Mouse (Mus musculus): ENCODE results near the gene Tmem209. TPM values are rescaled to one million over a fixed set of nuclear protein-coding genes. Genes with fewer than 3 reads are reported as not detected.
A peak's percentile ranks its signal among the peaks of the same experiment; 100 is the strongest.

The Tmem209 gene
- polyA plus RNA-seq, 1 experiment from 2014 or later: 30.3 TPM

GRCm38 (mm10) chr6:30550496-30551192, 41.1 kb upstream of the Tmem209 start:
- H3K27ac ChIP-seq (ENCODE audit: low read length): peak overlapping the region; percentile 79
- no peaks in the 10 kb centered on the region for H3K36me3 ChIP-seq (ENCODE audit: control insufficient read depth, insufficient read depth, low read length)
- no peaks in the 10 kb centered on the region for H3K9me3 ChIP-seq (replicated peaks; ENCODE audit: control insufficient read depth, low read length, poor library complexity, severe bottlenecking)
- no peak overlapping the region for H3K4me3 ChIP-seq (ENCODE audit: low read depth, low read length)
- ATAC-seq: no peak
- H3K4me2 ChIP-seq (ENCODE audit: low read length): no peak overlapping the region
- no peaks in the 10 kb centered on the region for H3K27me3 ChIP-seq (ENCODE audit: control insufficient read depth, insufficient read depth, low read depth, low read length)
- H3K9ac ChIP-seq (ENCODE audit: low read depth, low read length): no peak overlapping the region
- peaks cover 36% of the 10 kb centered on the region for H3K4me1 ChIP-seq (ENCODE audit: control insufficient read depth, insufficient read depth, low read length)
- WGBS: 56% methylated on average over 7 of the region's 7 CpGs

GRCm38 (mm10) chr6:30549231-30549761, 39.7 kb upstream of the Tmem209 start:
- Histone ChIP-seq H3K4me3 (ENCODE audit: low read depth, low read length) (no peak overlapping the region), H3K36me3 (ENCODE audit: control insufficient read depth, insufficient read depth, low read length) (no peaks in the 10 kb centered on the region), H3K9ac (ENCODE audit: low read depth, low read length) (peak overlapping the region; percentile 30; the same call in 1 of the 2 replicates), H3K9me3 (replicated peaks; ENCODE audit: control insufficient read depth, low read length, poor library complexity, severe bottlenecking) (no peaks in the 10 kb centered on the region), H3K4me2 (ENCODE audit: low read length) (no peak overlapping the region), H3K27me3 (ENCODE audit: control insufficient read depth, insufficient read depth, low read depth, low read length) (no peaks in the 10 kb centered on the region), H3K4me1 (ENCODE audit: control insufficient read depth, insufficient read depth, low read length) (peaks cover 36% of the 10 kb centered on the region), H3K27ac (ENCODE audit: low read length) (peak overlapping the region; percentile 63)
- 22% methylated on average over 15 of the region's 15 CpGs for WGBS
- ATAC-seq: no peak

GRCm38 (mm10) chr6:30547656-30548306, 38.2 kb upstream of the Tmem209 start:
- peak overlapping the region; percentile 48; the same call in 1 of the 2 replicates for H3K4me2 ChIP-seq (ENCODE audit: low read length)
- H3K36me3 ChIP-seq (ENCODE audit: control insufficient read depth, insufficient read depth, low read length): no peaks in the 10 kb centered on the region
- no peak overlapping the region for H3K4me3 ChIP-seq (ENCODE audit: low read depth, low read length)
- peak overlapping the region; percentile 83 for H3K27ac ChIP-seq (ENCODE audit: low read length)
- ATAC-seq: no peak
- H3K4me1 ChIP-seq (ENCODE audit: control insufficient read depth, insufficient read depth, low read length): peaks cover 33% of the 10 kb centered on the region
- no peaks in the 10 kb centered on the region for H3K27me3 ChIP-seq (ENCODE audit: control insufficient read depth, insufficient read depth, low read depth, low read length)
- H3K9me3 ChIP-seq (replicated peaks; ENCODE audit: control insufficient read depth, low read length, poor library complexity, severe bottlenecking): no peaks in the 10 kb centered on the region
- H3K9ac ChIP-seq (ENCODE audit: low read depth, low read length): no peak overlapping the region
- WGBS: 16% methylated on average over 9 of the region's 9 CpGs

- Histone ChIP-seq H3K27me3 (ENCODE audit: control insufficient read depth, insufficient read depth, low read depth, low read length) (no peaks in the 10 kb centered on the region), H3K4me2 (ENCODE audit: low read length) (peak overlapping the region; percentile 48), H3K27ac (ENCODE audit: low read length) (peak overlapping the region; percentile 83), H3K9ac (ENCODE audit: low read depth, low read length) (peak overlapping the region; percentile 18; the same call in 1 of the 2 replicates), H3K36me3 (ENCODE audit: control insufficient read depth, insufficient read depth, low read length) (no peaks in the 10 kb centered on the region), H3K4me3 (ENCODE audit: low read depth, low read length) (peak overlapping the region; percentile 6), H3K4me1 (ENCODE audit: control insufficient read depth, insufficient read depth, low read length) (peaks cover 28% of the 10 kb centered on the region), H3K9me3 (replicated peaks; ENCODE audit: control insufficient read depth, low read length, poor library complexity, severe bottlenecking) (no peaks in the 10 kb centered on the region)
- peak; percentile 41; the same call in 1 of the 2 replicates for ATAC-seq
- WGBS: 0% methylated on average over 9 of the region's 17 CpGs
Observed at GRCm38 (mm10) chr6:30547274-30547645, 37.7 kb upstream of the Tmem209 start.

GRCm38 (mm10) chr6:30546571-30547273, 37.1 kb upstream of the Tmem209 start:
- H3K4me1 ChIP-seq (ENCODE audit: control insufficient read depth, insufficient read depth, low read length): peaks cover 28% of the 10 kb centered on the region
- peak overlapping the region; percentile 83 for H3K27ac ChIP-seq (ENCODE audit: low read length)
- no peaks in the 10 kb centered on the region for H3K36me3 ChIP-seq (ENCODE audit: control insufficient read depth, insufficient read depth, low read length)
- 7% methylated on average over 17 of the region's 17 CpGs for WGBS
- peak; percentile 65; the same call in 1 of the 2 replicates for ATAC-seq
- no peaks in the 10 kb centered on the region for H3K9me3 ChIP-seq (replicated peaks; ENCODE audit: control insufficient read depth, low read length, poor library complexity, severe bottlenecking)
- H3K9ac ChIP-seq (ENCODE audit: low read depth, low read length): peak overlapping the region; percentile 18; the same call in 1 of the 2 replicates
- no peaks in the 10 kb centered on the region for H3K27me3 ChIP-seq (ENCODE audit: control insufficient read depth, insufficient read depth, low read depth, low read length)
- peak overlapping the region; percentile 6 for H3K4me3 ChIP-seq (ENCODE audit: low read depth, low read length)
- H3K4me2 ChIP-seq (ENCODE audit: low read length): peak overlapping the region; percentile 48

- Histone ChIP-seq H3K4me2 (ENCODE audit: low read length) (no peak overlapping the region), H3K27ac (ENCODE audit: low read length) (0 out of 2 replicates have a peak overlapping the region, but pooled peaks have one; percentile 10), H3K27me3 (ENCODE audit: control insufficient read depth, insufficient read depth, low read depth, low read length) (no peaks in the 10 kb centered on the region), H3K4me1 (ENCODE audit: control insufficient read depth, insufficient read depth, low read length) (peaks cover 26% of the 10 kb centered on the region), H3K4me3 (ENCODE audit: low read depth, low read length) (no peak overlapping the region), H3K9me3 (replicated peaks; ENCODE audit: control insufficient read depth, low read length, poor library complexity, severe bottlenecking) (no peaks in the 10 kb centered on the region), H3K36me3 (ENCODE audit: control insufficient read depth, insufficient read depth, low read length) (no peaks in the 10 kb centered on the region), H3K9ac (ENCODE audit: low read depth, low read length) (no peak overlapping the region)
- WGBS: 74% methylated on average over 7 of the region's 7 CpGs
- no peak for ATAC-seq
Observed at GRCm38 (mm10) chr6:30545689-30546088, 36.1 kb upstream of the Tmem209 start.

GRCm38 (mm10) chr6:30543851-30544250, 34.3 kb upstream of the Tmem209 start:
- H3K9ac ChIP-seq (ENCODE audit: low read depth, low read length): no peak overlapping the region
- 28% methylated on average over 8 of the region's 8 CpGs for WGBS
- H3K4me1 ChIP-seq (ENCODE audit: control insufficient read depth, insufficient read depth, low read length): peaks cover 19% of the 10 kb centered on the region
- no peak overlapping the region for H3K27ac ChIP-seq (ENCODE audit: low read length)
- H3K9me3 ChIP-seq (replicated peaks; ENCODE audit: control insufficient read depth, low read length, poor library complexity, severe bottlenecking): no peaks in the 10 kb centered on the region
- no peak overlapping the region for H3K4me2 ChIP-seq (ENCODE audit: low read length)
- H3K27me3 ChIP-seq (ENCODE audit: control insufficient read depth, insufficient read depth, low read depth, low read length): no peaks in the 10 kb centered on the region
- no peak overlapping the region for H3K4me3 ChIP-seq (ENCODE audit: low read depth, low read length)
- no peak for ATAC-seq
- H3K36me3 ChIP-seq (ENCODE audit: control insufficient read depth, insufficient read depth, low read length): no peaks in the 10 kb centered on the region

- no peaks in the 10 kb centered on the region for H3K27me3 ChIP-seq (ENCODE audit: control insufficient read depth, insufficient read depth, low read depth, low read length)
- no peak overlapping the region for H3K27ac ChIP-seq (ENCODE audit: low read length)
- no peak for ATAC-seq
- H3K4me3 ChIP-seq (ENCODE audit: low read depth, low read length): no peak overlapping the region
- H3K36me3 ChIP-seq (ENCODE audit: control insufficient read depth, insufficient read depth, low read length): no peaks in the 10 kb centered on the region
- no peak overlapping the region for H3K4me2 ChIP-seq (ENCODE audit: low read length)
- H3K4me1 ChIP-seq (ENCODE audit: control insufficient read depth, insufficient read depth, low read length): peaks cover 15% of the 10 kb centered on the region
- WGBS: 45% methylated on average over 12 of the region's 12 CpGs
- H3K9me3 ChIP-seq (replicated peaks; ENCODE audit: control insufficient read depth, low read length, poor library complexity, severe bottlenecking): no peaks in the 10 kb centered on the region
- no peak overlapping the region for H3K9ac ChIP-seq (ENCODE audit: low read depth, low read length)
Observed at GRCm38 (mm10) chr6:30543077-30543476, 33.5 kb upstream of the Tmem209 start.
